Mouse (Mus musculus): ENCODE measurements around the gene 2310039H08Rik. TPM values are rescaled to one million over a fixed set of nuclear protein-coding genes. Genes with fewer than 3 reads are reported as not detected.

2310039H08Rik gene
- 10 to 100 TPM; 16.8 to 24.2 TPM for total RNA-seq (2023)

GRCm38 (mm10) chr17:46772404-46773277 is at the start of gene 2310039H08Rik:
2310039H08Rik (plus strand) TSS chr17:46772635.

GRCm38 (mm10) chr17:46728904-46729318 is 43.5 kb upstream of the 2310039H08Rik start, which contains the start of gene Gnmt:
Gnmt (minus strand) TSS chr17:46729168.

GRCm38 (mm10) chr17:46751794-46752556 is 20.5 kb upstream of the 2310039H08Rik start, which contains the start of gene Cnpy3:
Cnpy3 (minus strand) TSS chr17:46752214.

GRCm38 (mm10) chr17:46763544-46763943 is 8.9 kb upstream of the 2310039H08Rik start, which contains the start of gene Ptcra:
Ptcra (minus strand) TSS chr17:46763712.

GRCm38 (mm10) chr17:46782341-46783221 is 10.1 kb downstream of the 2310039H08Rik start, which contains the start of gene Rpl7l1:
Rpl7l1 (minus strand) TSS chr17:46782672.

Other genes with a start within 250 kb of the 2310039H08Rik start
- 10 to 100 TPM; 14.3 to 16.6 TPM for gene Cul9, start 226.2 kb upstream of the 2310039H08Rik start, total RNA-seq (2023)
- gene Srf, start 216.5 kb upstream of the 2310039H08Rik start, total RNA-seq (2023): 10 to 100 TPM; 74.1 to 76.7 TPM
- not detected for gene Ptk7, start 143.1 kb upstream of the 2310039H08Rik start, total RNA-seq (2023)
- gene Klc4, start 126.6 kb upstream of the 2310039H08Rik start, total RNA-seq (2023): 10 to 100 TPM; 13.0 to 16.7 TPM
- 10 to 100 TPM; 30.7 to 32.8 TPM for gene Mrpl2, start 126.4 kb upstream of the 2310039H08Rik start, total RNA-seq (2023)
- gene Cul7, start 122.3 kb upstream of the 2310039H08Rik start, total RNA-seq (2023): 1 to 10 TPM; 6.7 to 7.6 TPM
- 10 to 100 TPM; 28.2 to 34.0 TPM for gene Rrp36, start 98.3 kb upstream of the 2310039H08Rik start, total RNA-seq (2023)
- gene Mea1, start 93.8 kb upstream of the 2310039H08Rik start, total RNA-seq (2023): 10 to 100 TPM; 44.8 to 46.6 TPM
- 10 to 100 TPM; 42.8 to 54.6 TPM for gene Klhdc3, start 91.7 kb upstream of the 2310039H08Rik start, total RNA-seq (2023)
- 10 to 100 TPM; 46.9 to 48.3 TPM for gene Ppp2r5d, start 67.5 kb upstream of the 2310039H08Rik start, total RNA-seq (2023)
- gene Pex6, start 61.2 kb upstream of the 2310039H08Rik start, total RNA-seq (2023): 10 to 100 TPM; 27.9 to 32.0 TPM
- 1 to 10 TPM; 1.8 to 6.1 TPM for gene Gnmt, start 43.5 kb upstream of the 2310039H08Rik start, total RNA-seq (2023)
- gene Cnpy3, start 20.4 kb upstream of the 2310039H08Rik start, total RNA-seq (2023): 10 to 100 TPM; 51.7 to 54.6 TPM
- not detected for gene Ptcra, start 8.9 kb upstream of the 2310039H08Rik start, total RNA-seq (2023)
- gene Rpl7l1, start 10.0 kb downstream of the 2310039H08Rik start, total RNA-seq (2023): 10 to 100 TPM; 54.9 to 65.9 TPM
- gene Bicral, start 85.8 kb downstream of the 2310039H08Rik start, total RNA-seq (2023): 10 to 100 TPM; 39.4 to 55.6 TPM
- gene Tbcc, start 118.0 kb downstream of the 2310039H08Rik start, total RNA-seq (2023): 10 to 100 TPM; 15.6 to 16.2 TPM
- gene Prph2, start 137.8 kb downstream of the 2310039H08Rik start, total RNA-seq (2023): not detected
- 100 to 1,000 TPM; 105 to 107 TPM for gene Ubr2, start 237.9 kb downstream of the 2310039H08Rik start, total RNA-seq (2023)